8 mouse cellular contexts compared by ENCODE assay signal in genomic region chr17:57030931-57031660, GRCm38 (mm10). TPM values are rescaled to one million over a fixed set of nuclear protein-coding genes. Genes with fewer than 3 reads are reported as not detected.
DNase-seq lines count a peak whose midpoint lies in the region; ATAC-seq and TF ChIP-seq lines count a peak whose summit lies in the region.

TSS of gene Khsrp (minus strand) at chr17:57031522.

- peak within 1 kb of the TSS; percentile 96 for H3K27ac ChIP-seq in intestine, postnatal 0 days (ENCODE audit: low read depth, low read length)
- H3K27ac ChIP-seq in liver, embryonic 11.5 days (ENCODE audit: low read depth, low read length): peak within 1 kb of the TSS; percentile 98

- H3K4me3 ChIP-seq in intestine, postnatal 0 days (ENCODE audit: low read depth, low read length): peak within 1 kb of the TSS; percentile 93
- peak within 1 kb of the TSS; percentile 99 for H3K4me3 ChIP-seq in liver, embryonic 11.5 days (ENCODE audit: low read depth, low read length)

- no peak for TF ChIP-seq CTCF in intestine, postnatal 0 days (IDR thresholded peaks at IDR 0.05; ENCODE audit: low read depth)

- 1% methylated on average over 67 of the region's 99 CpGs for WGBS in intestine, postnatal 0 days
- WGBS in liver, embryonic 11.5 days: under 1% methylated on average over 93 of the region's 99 CpGs

- H3K9ac ChIP-seq in intestine, postnatal 0 days (ENCODE audit: low read depth, low read length): peak within 1 kb of the TSS; percentile 100
- peak within 1 kb of the TSS; percentile 100 for H3K9ac ChIP-seq in liver, embryonic 11.5 days (ENCODE audit: low read depth, low read length)

- peak; percentile 0; the same call in 1 of the 2 replicates for ATAC-seq in intestine, postnatal 0 days
- ATAC-seq in liver, embryonic 11.5 days (replicated peaks; ENCODE audit: low FRiP score): no peak

- H3K4me2 ChIP-seq in intestine, postnatal 0 days (replicated peaks; ENCODE audit: low read depth): peak within 1 kb of the TSS; percentile 92
- H3K4me2 ChIP-seq in liver, embryonic 11.5 days: peak within 1 kb of the TSS; percentile 96

- no peaks in the 10 kb centered on the region for H3K9me3 ChIP-seq in intestine, postnatal 0 days (ENCODE audit: control insufficient read depth)
- H3K9me3 ChIP-seq in liver, embryonic 11.5 days (ENCODE audit: control insufficient read depth, low read length): no peaks in the 10 kb centered on the region

- peaks cover 26% of the 10 kb centered on the region for H3K36me3 ChIP-seq in intestine, postnatal 0 days (ENCODE audit: control insufficient read depth, insufficient read depth)
- H3K36me3 ChIP-seq in liver, embryonic 11.5 days (ENCODE audit: control insufficient read depth, insufficient read depth, low read length): peaks cover 26% of the 10 kb centered on the region

- no peaks in the 10 kb centered on the region for H3K27me3 ChIP-seq in intestine, postnatal 0 days (replicated peaks; ENCODE audit: control insufficient read depth, insufficient read depth, low read length)
- no peaks in the 10 kb centered on the region for H3K27me3 ChIP-seq in liver, embryonic 11.5 days (replicated peaks; ENCODE audit: control insufficient read depth, insufficient read depth, low read length)

- H3K4me1 ChIP-seq in intestine, postnatal 0 days (replicated peaks; ENCODE audit: control insufficient read depth, insufficient read depth, low read length): peaks cover 3% of the 10 kb centered on the region; the same call in 1 of the 2 replicates
- peaks cover 21% of the 10 kb centered on the region for H3K4me1 ChIP-seq in liver, embryonic 11.5 days (replicated peaks; ENCODE audit: control insufficient read depth, insufficient read depth, low read length)

- peak; percentile 17 for DNase-seq in urinary bladder, postnatal 14 days (ENCODE audit: low spot score)
- no peak for DNase-seq in urinary bladder, adult 18-20 months (ENCODE audit: low spot score in 2 of 2)
- peak; percentile 34 for DNase-seq in embryo, embryonic 11.5 days (ENCODE audit: low read depth, low spot score)
- peak; percentile 96 for DNase-seq in heart, adult 11 months
- peak; percentile 64 for DNase-seq in liver, embryonic 11.5 days (ENCODE audit: low spot score)
- DNase-seq in neural tube, embryonic 10.5 days (ENCODE audit: extremely low spot score, low spot score): peak; percentile 66
- DNase-seq in thymus, postnatal 36 days: peak; percentile 64 to 80

RNA-seq across cellular contexts. Expression of gene Khsrp, which starts in this region (rescaled TPM):
- 18.8 and 19.9 TPM in 2 replicates for polyA plus RNA-seq in intestine, postnatal 0 days (2015; fragmentation: Nextera tagmentation; extraction: Ambion mirVana)
- polyA plus RNA-seq in liver, embryonic 11.5 days (2014; fragmentation: Nextera tagmentation; extraction: Ambion mirVana): 46.7 and 51.1 TPM in 2 replicates

Comparison
In these comparisons a context has a peak if more than half of its experiments do, and no peak if none do; other contexts are left out.
1. DNase-seq: peak in urinary bladder, postnatal 14 days (single experiment), embryo, embryonic 11.5 days (single experiment), heart, adult 11 months (single experiment), liver, embryonic 11.5 days (single experiment), neural tube, embryonic 10.5 days (single experiment) and thymus, postnatal 36 days (2 of 2); none in urinary bladder, adult 18-20 months (0 of 2).